Comparison of ENCODE assay signal across 11 mouse cellular contexts in the genomic region with DNA sequence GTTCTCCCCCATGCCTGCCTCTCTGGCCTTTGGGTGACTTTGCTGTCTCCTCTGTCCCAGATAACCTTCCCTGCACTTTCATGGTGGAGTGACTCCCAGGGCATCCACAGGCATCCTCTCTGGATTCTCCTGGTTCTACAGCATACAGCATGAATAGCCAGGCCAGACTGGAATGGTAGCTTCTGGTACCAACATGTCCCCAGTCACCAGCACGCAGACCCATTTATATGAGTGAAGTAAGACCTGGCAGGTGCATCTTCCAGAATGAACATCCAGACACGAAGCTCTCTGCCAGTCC. TPM values are rescaled to one million over a fixed set of nuclear protein-coding genes. Genes with fewer than 3 reads are reported as not detected.
A peak's percentile ranks its signal among the peaks of the same experiment; 100 is the strongest.
DNase-seq lines count a peak whose midpoint lies in the region; ATAC-seq and TF ChIP-seq lines count a peak whose summit lies in the region.
"Had no signal": no experiment of that assay in that cellular context is flagged by ENCODE, and none has a peak within 500 bp of the region (broad histone marks: within the 10 kb centered on the region; RNA-seq: fewer than 3 reads in every experiment).

No protein-coding gene starts in this region.

- peak overlapping the region; percentile 70 for H3K4me2 ChIP-seq in heart, embryonic 12.5 days
- peak overlapping the region; percentile 17 for H3K4me2 ChIP-seq in forebrain, embryonic 15.5 days (replicated peaks)
- peak overlapping the region; percentile 66 for H3K4me2 ChIP-seq in midbrain, embryonic 11.5 days

- H3K27ac ChIP-seq in heart, embryonic 12.5 days (ENCODE audit: poor library complexity, severe bottlenecking) = no peak overlapping the region
- H3K27ac ChIP-seq in forebrain, embryonic 15.5 days (replicated peaks) = no peak overlapping the region
- no peak overlapping the region for H3K27ac ChIP-seq in midbrain, embryonic 11.5 days (ENCODE audit: low read depth, low read length)

- H3K9me3 ChIP-seq in heart, embryonic 12.5 days (replicated peaks) = no peaks in the 10 kb centered on the region
- no peaks in the 10 kb centered on the region for H3K9me3 ChIP-seq in E14TG2a.4 (ENCODE audit: low read length)
- H3K9me3 ChIP-seq in forebrain, embryonic 15.5 days = no peaks in the 10 kb centered on the region
- H3K9me3 ChIP-seq in midbrain, embryonic 11.5 days (ENCODE audit: control insufficient read depth, low read length) = no peaks in the 10 kb centered on the region

- no peak for TF ChIP-seq CTCF in E14TG2a.4 (conservative IDR thresholded peaks at IDR 0.05; ENCODE audit: low read length)

- H3K27me3 ChIP-seq in heart, embryonic 12.5 days (replicated peaks) = no peaks in the 10 kb centered on the region
- H3K27me3 ChIP-seq in E14TG2a.4 (ENCODE audit: insufficient read depth, low read length) = peaks cover 9% of the 10 kb centered on the region
- no peaks in the 10 kb centered on the region for H3K27me3 ChIP-seq in forebrain, embryonic 15.5 days
- H3K27me3 ChIP-seq in midbrain, embryonic 11.5 days (ENCODE audit: control insufficient read depth, insufficient read depth, low read length) = no peaks in the 10 kb centered on the region

- no peak overlapping the region for H3K9ac ChIP-seq in heart, embryonic 12.5 days
- no peak overlapping the region for H3K9ac ChIP-seq in forebrain, embryonic 15.5 days (replicated peaks)
- H3K9ac ChIP-seq in midbrain, embryonic 11.5 days (ENCODE audit: low read length) = peak overlapping the region; percentile 95; the same call in 1 of the 2 replicates

- H3K4me3 ChIP-seq in heart, embryonic 12.5 days = peak overlapping the region; percentile 17
- peak overlapping the region; percentile 21; the same call in 1 of the 2 replicates for H3K4me3 ChIP-seq in E14TG2a.4 (replicated peaks; ENCODE audit: low read length)
- 0 out of 2 replicates have a peak overlapping the region, but pooled peaks have one; percentile 3 for H3K4me3 ChIP-seq in forebrain, embryonic 15.5 days
- H3K4me3 ChIP-seq in midbrain, embryonic 11.5 days (ENCODE audit: low read depth, low read length) = peak overlapping the region; percentile 83

- no peak for ATAC-seq in heart, embryonic 12.5 days (ENCODE audit: insufficient number of reproducible peaks, low FRiP score)
- ATAC-seq in forebrain, embryonic 15.5 days (replicated peaks) = no peak
- no peak for ATAC-seq in midbrain, embryonic 11.5 days (ENCODE audit: low FRiP score)
- no peak for ATAC-seq in cerebellum, adult (ENCODE audit: insufficient number of reproducible peaks, low FRiP score, low TSS enrichment)
- ATAC-seq: activated CD4-positive, CD25-positive, alpha-beta regulatory T cell, adult 4 months had no signal

- no peak for DNase-seq in heart, postnatal 4 days
- no peak for DNase-seq in midbrain, embryonic 11.5 days (ENCODE audit: low spot score, missing footprints)
- DNase-seq in thymus, adult 18-20 months = no peak
- DNase-seq in kidney, postnatal 36 days = no peak
- DNase-seq: cerebellum, adult 9-10 months had no signal

- peaks cover 11% of the 10 kb centered on the region for H3K36me3 ChIP-seq in heart, embryonic 12.5 days
- peaks cover 12% of the 10 kb centered on the region for H3K36me3 ChIP-seq in E14TG2a.4 (ENCODE audit: insufficient read depth, low read length)
- 0 out of 2 replicates have a peak, but pooled peaks cover 4% of the 10 kb centered on the region for H3K36me3 ChIP-seq in forebrain, embryonic 15.5 days
- H3K36me3 ChIP-seq in midbrain, embryonic 11.5 days (ENCODE audit: control insufficient read depth, insufficient read depth, low read length) = no peaks in the 10 kb centered on the region; the same call in 1 of the 2 replicates

- WGBS in heart, embryonic 12.5 days = 81% methylated on average over 2 of the region's 2 CpGs
- 76% methylated on average over 2 of the region's 2 CpGs for WGBS in forebrain, embryonic 15.5 days
- 84% methylated on average over 2 of the region's 2 CpGs for WGBS in midbrain, embryonic 11.5 days

- peaks cover 51% of the 10 kb centered on the region for H3K4me1 ChIP-seq in heart, embryonic 12.5 days (replicated peaks)
- peaks cover 66% of the 10 kb centered on the region for H3K4me1 ChIP-seq in E14TG2a.4 (replicated peaks; ENCODE audit: low read depth, low read length)
- peaks cover 41% of the 10 kb centered on the region for H3K4me1 ChIP-seq in forebrain, embryonic 15.5 days
- peaks cover 36% of the 10 kb centered on the region for H3K4me1 ChIP-seq in midbrain, embryonic 11.5 days (ENCODE audit: control insufficient read depth, insufficient read depth, low read length)

RNA-seq across cellular contexts. Expression of gene Dennd2a, which starts 2.1 kb away (rescaled TPM):
- polyA plus RNA-seq in heart, embryonic 12.5 days (2016; fragmentation: Nextera tagmentation; extraction: Ambion mirVana) = 26.8 and 28.2 TPM in 2 replicates
- 10 to 100 TPM; 26.1 to 27.5 TPM for total RNA-seq in heart, postnatal 4 days (2021)
- 14.2 and 14.6 TPM in 2 replicates for polyA plus RNA-seq in forebrain, embryonic 15.5 days (2015; fragmentation: Nextera tagmentation; extraction: Ambion mirVana)
- 44.9 and 49.3 TPM in 2 replicates for polyA plus RNA-seq in midbrain, embryonic 11.5 days (2014; fragmentation: Nextera tagmentation; extraction: Ambion mirVana)

RNA-seq across cellular contexts. Expression of gene Adck2, which starts 18.1 kb away (rescaled TPM):
- polyA plus RNA-seq in heart, embryonic 12.5 days (2016; fragmentation: Nextera tagmentation; extraction: Ambion mirVana) = 17.0 and 17.4 TPM in 2 replicates
- 10 to 100 TPM; 15.9 to 16.6 TPM for total RNA-seq in heart, postnatal 4 days (2021)
- polyA plus RNA-seq in forebrain, embryonic 15.5 days (2015; fragmentation: Nextera tagmentation; extraction: Ambion mirVana) = 49.4 and 55.6 TPM in 2 replicates
- 25.5 and 28.4 TPM in 2 replicates for polyA plus RNA-seq in midbrain, embryonic 11.5 days (2014; fragmentation: Nextera tagmentation; extraction: Ambion mirVana)

RNA-seq across cellular contexts. Expression of gene Gm42420, which starts 30.0 kb away (rescaled TPM):
- polyA plus RNA-seq in heart, embryonic 12.5 days (2016; fragmentation: Nextera tagmentation; extraction: Ambion mirVana) = 1.0 TPM in 1 of 2 replicates, not detected in the other
- not detected for total RNA-seq in heart, postnatal 4 days (2021)
- polyA plus RNA-seq in forebrain, embryonic 15.5 days (2015; fragmentation: Nextera tagmentation; extraction: Ambion mirVana) = 2.0 TPM in 1 of 2 replicates, not detected in the other
- polyA plus RNA-seq in midbrain, embryonic 11.5 days (2014; fragmentation: Nextera tagmentation; extraction: Ambion mirVana) = 0.51 and 1.1 TPM in 2 replicates
- polyA plus RNA-seq: C2C12 had no signal

RNA-seq across cellular contexts. Expression of gene Ndufb2, which starts 36.8 kb away (rescaled TPM):
- polyA plus RNA-seq in heart, embryonic 12.5 days (2016; fragmentation: Nextera tagmentation; extraction: Ambion mirVana) = 541 and 562 TPM in 2 replicates
- 100 to 1,000 TPM; 406 to 449 TPM for total RNA-seq in heart, postnatal 4 days (2021)
- 333 and 354 TPM in 2 replicates for polyA plus RNA-seq in forebrain, embryonic 15.5 days (2015; fragmentation: Nextera tagmentation; extraction: Ambion mirVana)
- 234 and 271 TPM in 2 replicates for polyA plus RNA-seq in midbrain, embryonic 11.5 days (2014; fragmentation: Nextera tagmentation; extraction: Ambion mirVana)

Comparison
In these comparisons a context has a peak if more than half of its experiments do, and no peak if none do; other contexts are left out.
1. H3K4me2 ChIP-seq: peak in every context shown above with its lines; median percentile 70 in heart, embryonic 12.5 days; 66 in midbrain, embryonic 11.5 days; 17 in forebrain, embryonic 15.5 days.
2. H3K4me3 ChIP-seq: peak in every context shown above with its lines; median percentile 83 in midbrain, embryonic 11.5 days; 21 in E14TG2a.4; 17 in heart, embryonic 12.5 days; 3 in forebrain, embryonic 15.5 days.